Mouse (Mus musculus): ENCODE data around the gene Anxa8. TPM values are rescaled to one million over a fixed set of nuclear protein-coding genes. Genes with fewer than 3 reads are reported as not detected.

The Anxa8 gene
- total RNA-seq, 2 experiments from 2014 or later, result 0.76 to 0.97 TPM

- DNase-seq (ENCODE audit: low spot score in 2 of 2), result no peak
- intact Hi-C loops (cut with DNase I), result no loop called here
These were observed 20.7 kb downstream of the Anxa8 start for GRCm38 (mm10) chr14:34106389-34107062.

DNA sequence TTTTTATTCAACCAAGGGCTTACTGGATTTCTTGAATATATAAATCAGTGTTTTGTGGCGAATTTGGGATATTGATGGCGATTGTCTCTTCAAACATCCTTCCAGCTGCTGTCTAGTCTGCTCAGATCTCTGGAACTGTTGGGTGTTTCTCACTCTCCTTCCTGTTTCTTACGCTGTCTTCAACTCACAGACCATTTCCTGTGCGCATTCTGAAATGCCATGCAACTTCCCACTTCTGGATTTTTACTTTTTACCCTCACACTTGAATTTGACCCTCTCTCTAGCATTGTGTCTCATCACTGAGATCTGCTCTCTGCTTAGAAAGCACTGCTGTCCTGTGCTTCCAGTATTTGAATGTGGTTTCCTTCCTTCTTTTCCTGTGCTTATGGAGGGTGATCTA lies 21.8 kb downstream of the Anxa8 start:
- DNase-seq (ENCODE audit: low spot score in 2 of 2), result no peak
- intact Hi-C loops (cut with DNase I), result no loop called here

DNA sequence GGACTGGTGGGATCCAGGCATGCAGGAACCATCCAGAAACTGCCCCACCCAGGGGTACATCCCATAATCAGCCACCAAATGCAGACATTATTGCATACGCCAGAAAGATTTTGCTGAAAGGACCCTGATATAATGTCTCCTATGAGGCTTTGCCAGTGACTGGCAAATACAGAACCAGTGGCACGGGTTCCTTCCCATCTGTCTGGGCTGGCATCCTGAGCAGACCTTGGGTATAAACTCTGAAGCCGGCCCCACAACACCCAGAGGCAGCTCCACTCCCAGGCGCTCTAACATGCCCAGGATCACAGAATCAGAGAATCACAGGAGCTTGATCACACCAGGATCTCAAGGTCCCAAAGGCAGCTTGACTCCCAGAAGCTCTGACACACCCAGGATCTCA lies 28.5 kb downstream of the Anxa8 start:
- no peak for DNase-seq (ENCODE audit: low spot score in 2 of 2)
- intact Hi-C loops (cut with DNase I), result no loop called here

GRCm38 (mm10) chr14:34119046-34119723 lies 33.4 kb downstream of the Anxa8 start:
- intact Hi-C loops (cut with DNase I), result no loop called here

GRCm38 (mm10) chr14:34120016-34120910 lies 34.5 kb downstream of the Anxa8 start:
- intact Hi-C loops (cut with DNase I), result no loop called here
- no peak for DNase-seq (ENCODE audit: low spot score in 2 of 2)

More at GRCm38 (mm10) chr14:34119046-34119723, 33.4 kb downstream of the Anxa8 start:
- no peak for DNase-seq (ENCODE audit: low spot score in 2 of 2)

DNA sequence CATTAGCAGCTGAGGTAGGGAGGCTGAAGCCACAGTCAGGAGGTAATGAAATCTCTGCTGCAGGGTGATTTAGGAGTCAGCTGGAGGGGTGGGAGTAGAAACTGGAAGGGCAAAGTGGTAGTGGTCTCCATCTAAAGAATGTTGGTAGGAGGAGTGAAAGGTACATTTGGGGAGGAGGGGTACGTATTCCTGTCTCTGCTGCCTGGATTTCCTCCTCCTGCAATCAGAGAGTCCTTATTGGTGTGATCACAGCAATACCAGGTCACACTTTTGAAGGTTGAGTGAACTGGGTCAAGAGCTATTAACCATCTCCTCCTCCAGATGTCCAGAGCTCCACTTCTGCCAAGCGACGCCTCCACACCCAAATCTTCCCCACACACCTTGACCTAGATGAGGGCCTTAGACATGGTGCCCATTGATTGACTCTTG lies 35.2 kb downstream of the Anxa8 start:
- intact Hi-C loops (cut with DNase I), result no loop called here
- no peak for DNase-seq (ENCODE audit: low spot score in 2 of 2)

GRCm38 (mm10) chr14:34121691-34122090 lies 35.9 kb downstream of the Anxa8 start:
- no peak for DNase-seq (ENCODE audit: low spot score in 2 of 2)
- intact Hi-C loops (cut with DNase I), result no loop called here

DNA sequence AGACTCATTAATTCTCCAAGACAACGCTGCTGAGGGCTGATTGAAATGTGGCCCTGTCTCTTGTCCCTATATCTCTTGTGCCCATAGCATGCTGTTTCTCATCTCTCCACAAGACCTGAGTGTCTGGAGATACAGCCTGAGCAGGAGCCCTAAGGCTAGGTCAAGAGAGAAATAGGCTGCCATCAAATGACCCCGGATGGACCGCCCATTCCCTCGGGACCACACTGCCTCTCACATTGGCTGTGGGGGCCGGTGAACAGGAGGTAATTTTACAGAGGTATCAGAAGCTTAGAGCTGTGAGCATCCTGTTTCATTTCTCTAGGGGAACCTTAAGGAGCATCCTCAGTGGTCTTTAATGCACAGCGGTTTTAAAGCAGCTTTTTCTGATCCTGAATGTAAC lies 45.4 kb downstream of the Anxa8 start:
- intact Hi-C loops (cut with DNase I), result no loop called here
- no peak for DNase-seq (ENCODE audit: low spot score in 2 of 2)

DNA sequence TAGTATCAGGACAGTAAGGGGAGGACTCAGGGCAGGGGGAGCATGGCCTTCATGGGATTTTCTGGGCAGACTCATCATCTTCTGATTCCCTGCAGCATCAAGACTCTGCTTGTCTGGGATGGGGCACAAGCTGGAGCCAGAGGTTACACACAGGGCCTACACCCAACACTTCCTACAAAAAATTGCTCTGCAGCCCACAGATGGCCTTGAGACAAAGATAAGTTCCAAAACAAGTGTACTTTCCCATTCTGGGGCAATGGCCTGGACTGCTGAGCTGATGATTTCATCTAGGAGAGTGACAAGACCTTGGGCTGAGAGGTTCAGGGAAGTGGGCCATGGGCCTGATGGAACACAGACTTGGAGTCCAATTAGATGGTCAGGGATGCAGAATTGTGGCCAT lies 49.6 kb downstream of the Anxa8 start:
- DNase-seq (ENCODE audit: low spot score in 2 of 2), result no peak
- intact Hi-C loops (cut with DNase I), result no loop called here

DNA sequence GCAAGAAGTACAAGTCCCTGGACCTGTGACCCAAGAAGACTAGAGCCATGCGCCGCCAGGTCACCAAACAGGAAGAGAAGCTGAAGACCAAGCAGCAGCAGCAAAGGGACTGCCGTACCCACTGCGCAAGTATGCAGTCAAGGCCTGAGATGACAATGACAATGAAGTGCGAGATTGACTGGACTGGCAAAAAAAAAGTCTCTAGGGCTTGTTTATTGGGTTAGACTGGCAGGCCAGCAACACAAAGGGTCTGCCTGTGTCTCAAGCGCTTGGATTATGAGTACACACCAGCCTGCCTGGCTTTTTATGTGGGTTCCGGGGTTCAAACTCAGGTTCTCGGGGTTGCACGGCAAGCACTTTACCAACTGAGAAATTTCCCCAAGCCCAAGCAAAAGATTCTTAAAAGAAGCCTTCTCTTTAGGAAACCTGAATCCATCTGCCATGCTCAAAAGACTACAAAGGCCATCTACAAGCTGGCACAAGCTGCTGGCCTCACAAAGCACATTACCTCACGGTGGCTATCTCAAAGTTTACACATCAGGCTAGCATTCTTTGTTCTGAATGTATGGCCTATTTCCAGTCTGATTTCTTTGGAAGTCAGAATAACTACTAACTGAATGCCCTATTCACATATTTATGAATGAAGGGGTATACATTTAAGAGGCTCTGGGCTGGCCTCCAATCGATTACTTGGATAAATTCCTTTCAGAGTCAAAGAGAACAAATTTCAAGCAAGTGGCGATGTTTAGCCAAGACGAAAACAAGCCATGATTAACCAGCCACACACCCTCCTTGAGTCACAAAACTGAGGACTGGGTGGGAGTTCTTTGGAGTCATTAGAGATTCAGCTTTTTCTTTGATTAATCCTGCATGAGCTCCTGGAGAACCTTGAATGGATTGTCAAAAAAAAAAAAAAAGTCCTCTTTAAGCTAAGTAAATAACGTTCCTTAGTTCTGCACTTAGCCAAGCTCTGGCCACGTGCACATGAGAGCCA lies 54.2 kb downstream of the Anxa8 start:
- intact Hi-C loops (cut with DNase I), result no loop called here
- no peak for DNase-seq (ENCODE audit: low spot score in 2 of 2)

DNA sequence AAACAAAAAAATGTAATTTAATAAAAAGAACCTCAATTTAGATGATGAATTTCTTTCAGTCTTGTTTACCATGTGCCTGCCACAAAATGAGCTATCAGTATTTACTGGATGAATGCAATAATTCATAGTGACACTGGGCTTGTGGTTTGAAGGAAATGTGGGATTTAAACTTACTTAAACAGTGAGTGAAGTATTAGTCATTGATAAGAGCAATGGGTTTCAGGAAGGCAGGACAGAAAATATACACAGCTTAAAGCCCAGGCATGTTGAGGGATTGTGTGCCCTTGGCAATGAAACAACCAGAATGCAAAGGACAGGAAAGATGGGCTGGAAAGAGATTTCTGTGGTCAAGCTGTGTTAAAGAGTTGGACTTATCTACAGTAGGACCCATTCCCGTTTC lies 56.5 kb downstream of the Anxa8 start:
- intact Hi-C loops (cut with DNase I), result no loop called here
- no peak for DNase-seq (ENCODE audit: low spot score in 2 of 2)

- intact Hi-C loops (cut with DNase I), result no loop called here
- no peak for DNase-seq (ENCODE audit: low spot score in 2 of 2)
These were observed 57.1 kb downstream of the Anxa8 start for GRCm38 (mm10) chr14:34142915-34143314.

Other genes with a start within 250 kb of the Anxa8 start
- gene Gdf10, start 162.4 kb upstream of the Anxa8 start, total RNA-seq (2021), result 1 to 10 TPM; 5.4 to 5.6 TPM
- gene Gdf2, start 144.9 kb upstream of the Anxa8 start, total RNA-seq (2021), result not detected
- gene Rbp3, start 132.0 kb upstream of the Anxa8 start, total RNA-seq (2021), result not detected
- 1 to 10 TPM; 4.8 to 5.9 TPM for gene Zfp488, start 107.2 kb upstream of the Anxa8 start, total RNA-seq (2021)
- gene Gm30083, start 70.8 kb upstream of the Anxa8 start, total RNA-seq (2021), result not detected
- not detected for gene Gm5460, start 69.2 kb upstream of the Anxa8 start, total RNA-seq (2021)
- not detected for gene Antxrl, start 33.3 kb upstream of the Anxa8 start, total RNA-seq (2021)
- not detected for gene A630023A22Rik, start 16.8 kb downstream of the Anxa8 start, total RNA-seq (2021)
- not detected for gene Npy4r, start 66.5 kb downstream of the Anxa8 start, total RNA-seq (2021)
- 1 to 10 TPM; 1.7 to 2.7 TPM for gene Gprin2, start 115.7 kb downstream of the Anxa8 start, total RNA-seq (2021)
- gene Syt15, start 133.6 kb downstream of the Anxa8 start, total RNA-seq (2021), result 1 to 10 TPM in 1 of 2 experiments, under 1 TPM in 1; 0.83 to 1.4 TPM
- 10 to 100 TPM; 11.2 to 11.8 TPM for gene Shld2, start 224.5 kb downstream of the Anxa8 start, total RNA-seq (2021)
- gene Glud1, start 224.7 kb downstream of the Anxa8 start, total RNA-seq (2021), result 100 to 1,000 TPM; 320 to 321 TPM

Measured in left cerebral cortex, postnatal 14 days (tissue).